Mouse (Mus musculus): Measurements from ENCODE around the gene Selenoo. TPM values are rescaled to one million over a fixed set of nuclear protein-coding genes. Genes with fewer than 3 reads are reported as not detected.

The Selenoo gene
- polyA plus RNA-seq, 1 experiment from 2014 or later: 18.5 TPM

DNA sequence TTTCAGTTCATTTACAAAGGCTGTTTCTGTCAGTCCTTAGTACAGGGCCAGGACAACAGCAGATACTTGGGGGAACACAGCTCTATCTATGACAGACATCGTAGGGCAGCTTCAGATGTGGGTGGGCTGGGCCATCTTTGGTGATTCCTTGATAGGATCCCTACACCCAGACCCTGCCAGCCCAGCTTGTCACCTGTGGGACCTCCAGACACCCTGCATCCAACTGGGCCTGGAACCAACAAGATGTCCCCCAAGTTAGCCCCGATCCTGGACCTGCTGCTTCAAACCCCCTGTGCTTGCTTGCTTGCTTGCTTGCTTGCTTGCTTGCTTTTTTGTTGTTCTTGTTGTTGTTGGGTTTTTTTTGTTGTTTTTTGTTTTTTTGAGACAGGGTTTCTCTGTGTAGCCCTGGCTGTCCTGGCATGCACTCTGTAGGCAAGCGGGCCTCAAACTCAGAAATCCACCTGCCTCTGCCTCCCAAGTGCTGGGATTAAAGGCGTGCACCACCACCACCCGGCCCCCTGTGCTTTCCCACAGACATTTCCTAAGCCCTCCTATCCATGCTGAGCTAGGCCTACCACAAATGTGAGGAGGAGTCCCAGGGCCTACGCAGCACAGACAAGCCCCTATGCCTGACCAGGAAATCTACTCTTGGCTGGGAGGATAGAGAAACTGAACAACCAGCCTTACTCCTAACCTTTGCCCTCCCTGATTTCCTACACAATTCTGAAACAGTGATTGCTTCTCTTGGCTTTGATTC is 26.9 kb upstream of the Selenoo start:
- Histone ChIP-seq H3K4me1 (ENCODE audit: control insufficient read depth, insufficient read depth, low read length) (no peaks in the 10 kb centered on the region), H3K4me2 (ENCODE audit: low read depth, low read length) (no peak overlapping the region), H3K9ac (ENCODE audit: low read depth, low read length) (no peak overlapping the region), H3K36me3 (ENCODE audit: control insufficient read depth, insufficient read depth, low read length) (no peaks in the 10 kb centered on the region), H3K27ac (replicated peaks; ENCODE audit: low read depth, low read length) (no peak overlapping the region), H3K27me3 (replicated peaks; ENCODE audit: control insufficient read depth, insufficient read depth, low read length) (peaks cover 58% of the 10 kb centered on the region), H3K9me3 (ENCODE audit: control insufficient read depth, low read length) (no peaks in the 10 kb centered on the region), H3K4me3 (ENCODE audit: low read depth, low read length) (no peak overlapping the region)
- DNase-seq (ENCODE audit: low spot score) (no peak), ATAC-seq (ENCODE audit: low read depth) (no peak)
- WGBS: 90% methylated on average over 6 of the region's 6 CpGs

DNA sequence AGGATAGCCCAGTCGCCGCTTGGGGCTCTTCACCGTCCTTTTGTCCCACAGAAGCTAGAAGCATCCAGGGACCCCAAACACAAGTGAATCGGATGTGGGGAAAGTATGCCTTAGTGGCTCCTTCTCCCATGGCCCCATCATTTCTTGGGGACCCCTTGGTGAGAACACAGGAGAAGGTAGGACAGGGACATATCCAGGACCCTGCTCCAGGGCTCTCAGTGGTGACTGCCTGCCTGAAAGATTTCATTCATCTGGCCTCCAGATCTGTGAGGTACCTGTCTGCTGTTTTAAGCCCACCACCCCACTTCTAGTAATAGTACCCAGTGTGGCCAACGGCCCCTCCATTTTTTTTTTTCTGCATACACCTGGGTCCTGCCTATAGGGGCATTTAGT is 26.4 kb upstream of the Selenoo start:
- Histone ChIP-seq H3K9ac (ENCODE audit: low read depth, low read length) (no peak overlapping the region), H3K27me3 (replicated peaks; ENCODE audit: control insufficient read depth, insufficient read depth, low read length) (peaks cover 59% of the 10 kb centered on the region), H3K4me2 (ENCODE audit: low read depth, low read length) (no peak overlapping the region), H3K27ac (replicated peaks; ENCODE audit: low read depth, low read length) (no peak overlapping the region), H3K4me3 (ENCODE audit: low read depth, low read length) (no peak overlapping the region), H3K9me3 (ENCODE audit: control insufficient read depth, low read length) (no peaks in the 10 kb centered on the region), H3K4me1 (ENCODE audit: control insufficient read depth, insufficient read depth, low read length) (no peaks in the 10 kb centered on the region), H3K36me3 (ENCODE audit: control insufficient read depth, insufficient read depth, low read length) (no peaks in the 10 kb centered on the region)
- DNase-seq (ENCODE audit: low spot score) (no peak), ATAC-seq (ENCODE audit: low read depth) (no peak)
- 80% methylated on average over 5 of the region's 5 CpGs for WGBS

DNA sequence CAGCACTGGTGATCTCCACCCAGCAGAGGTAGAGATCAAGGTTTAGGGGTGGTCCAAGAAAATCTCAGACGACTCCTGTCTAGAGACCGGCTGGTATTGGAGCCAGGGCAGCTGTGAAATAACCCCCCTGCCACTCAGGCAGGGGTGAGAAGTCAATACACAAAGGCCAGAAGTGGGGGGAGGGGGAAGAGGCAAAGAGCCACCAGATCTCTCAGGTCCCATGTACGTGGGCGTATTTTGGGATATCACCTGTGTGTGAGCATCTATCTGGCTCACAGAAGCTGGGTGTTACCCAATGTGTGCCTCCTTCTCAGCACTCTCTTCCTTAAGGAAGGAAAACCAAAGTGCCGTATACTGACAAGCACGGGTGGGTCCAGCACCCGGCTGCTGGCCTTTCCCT is 25.9 kb upstream of the Selenoo start:
- H3K9ac ChIP-seq (ENCODE audit: low read depth, low read length): no peak overlapping the region
- H3K4me1 ChIP-seq (ENCODE audit: control insufficient read depth, insufficient read depth, low read length): no peaks in the 10 kb centered on the region
- H3K27ac ChIP-seq (replicated peaks; ENCODE audit: low read depth, low read length): no peak overlapping the region
- H3K4me2 ChIP-seq (ENCODE audit: low read depth, low read length): no peak overlapping the region
- no peak for DNase-seq (ENCODE audit: low spot score)
- H3K36me3 ChIP-seq (ENCODE audit: control insufficient read depth, insufficient read depth, low read length): no peaks in the 10 kb centered on the region
- no peaks in the 10 kb centered on the region for H3K9me3 ChIP-seq (ENCODE audit: control insufficient read depth, low read length)
- WGBS: 69% methylated on average over 7 of the region's 7 CpGs
- H3K4me3 ChIP-seq (ENCODE audit: low read depth, low read length): no peak overlapping the region
- H3K27me3 ChIP-seq (replicated peaks; ENCODE audit: control insufficient read depth, insufficient read depth, low read length): peaks cover 58% of the 10 kb centered on the region
- no peak for ATAC-seq (ENCODE audit: low read depth)

DNA sequence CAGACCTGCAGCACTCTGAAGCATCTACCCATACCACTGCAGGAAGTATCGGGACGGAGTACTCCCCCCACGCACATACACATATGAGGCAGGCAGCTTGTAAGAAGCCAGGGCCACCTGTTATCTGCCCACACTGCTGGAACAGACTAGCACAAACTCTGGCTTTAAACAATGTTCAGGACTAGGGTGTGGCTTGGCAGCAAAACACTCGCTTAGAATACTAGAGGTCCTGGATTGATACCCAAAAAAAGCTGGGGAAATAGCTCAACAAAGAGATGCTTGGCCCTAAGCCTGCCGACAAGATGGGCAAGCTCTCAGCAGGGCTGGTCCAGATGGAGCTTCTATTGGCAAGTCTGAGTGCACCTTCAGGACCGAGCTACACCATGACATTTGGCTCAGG is 25.3 kb upstream of the Selenoo start:
- Histone ChIP-seq H3K4me2 (ENCODE audit: low read depth, low read length) (no peak overlapping the region), H3K9me3 (ENCODE audit: control insufficient read depth, low read length) (no peaks in the 10 kb centered on the region), H3K4me1 (ENCODE audit: control insufficient read depth, insufficient read depth, low read length) (no peaks in the 10 kb centered on the region), H3K27ac (replicated peaks; ENCODE audit: low read depth, low read length) (no peak overlapping the region), H3K36me3 (ENCODE audit: control insufficient read depth, insufficient read depth, low read length) (no peaks in the 10 kb centered on the region), H3K4me3 (ENCODE audit: low read depth, low read length) (no peak overlapping the region), H3K27me3 (replicated peaks; ENCODE audit: control insufficient read depth, insufficient read depth, low read length) (peaks cover 58% of the 10 kb centered on the region), H3K9ac (ENCODE audit: low read depth, low read length) (no peak overlapping the region)
- 79% methylated on average over 6 of the region's 6 CpGs for WGBS
- ATAC-seq (ENCODE audit: low read depth): no peak
- DNase-seq (ENCODE audit: low spot score): no peak

DNA sequence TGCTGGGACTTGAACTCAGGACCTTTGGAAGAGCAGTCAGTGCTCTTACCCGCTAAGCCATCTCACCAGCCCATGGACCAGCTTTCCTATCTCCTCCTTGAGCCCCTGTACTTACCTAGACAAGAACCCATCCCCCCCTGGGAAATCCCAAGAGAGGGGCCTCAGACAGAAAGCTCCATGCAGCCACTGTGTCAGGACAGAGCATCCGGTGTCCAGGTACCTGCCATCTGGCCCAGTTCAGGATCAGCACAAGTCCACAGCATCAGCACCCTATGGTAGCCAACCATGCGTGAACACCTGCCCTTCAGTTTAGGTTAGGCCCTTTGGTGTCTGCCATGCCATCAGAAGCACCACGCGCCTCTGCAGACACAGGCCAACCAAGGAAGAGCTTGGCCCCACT is 24.0 kb upstream of the Selenoo start:
- H3K27me3 ChIP-seq (replicated peaks; ENCODE audit: control insufficient read depth, insufficient read depth, low read length): peaks cover 57% of the 10 kb centered on the region
- H3K36me3 ChIP-seq (ENCODE audit: control insufficient read depth, insufficient read depth, low read length): no peaks in the 10 kb centered on the region
- no peak overlapping the region for H3K9ac ChIP-seq (ENCODE audit: low read depth, low read length)
- no peak overlapping the region for H3K27ac ChIP-seq (replicated peaks; ENCODE audit: low read depth, low read length)
- DNase-seq (ENCODE audit: low spot score) (no peak), ATAC-seq (ENCODE audit: low read depth) (no peak)
- no peaks in the 10 kb centered on the region for H3K9me3 ChIP-seq (ENCODE audit: control insufficient read depth, low read length)
- 85% methylated on average over 5 of the region's 5 CpGs for WGBS
- H3K4me2 ChIP-seq (ENCODE audit: low read depth, low read length): no peak overlapping the region
- H3K4me1 ChIP-seq (ENCODE audit: control insufficient read depth, insufficient read depth, low read length): no peaks in the 10 kb centered on the region
- H3K4me3 ChIP-seq (ENCODE audit: low read depth, low read length): no peak overlapping the region

DNA sequence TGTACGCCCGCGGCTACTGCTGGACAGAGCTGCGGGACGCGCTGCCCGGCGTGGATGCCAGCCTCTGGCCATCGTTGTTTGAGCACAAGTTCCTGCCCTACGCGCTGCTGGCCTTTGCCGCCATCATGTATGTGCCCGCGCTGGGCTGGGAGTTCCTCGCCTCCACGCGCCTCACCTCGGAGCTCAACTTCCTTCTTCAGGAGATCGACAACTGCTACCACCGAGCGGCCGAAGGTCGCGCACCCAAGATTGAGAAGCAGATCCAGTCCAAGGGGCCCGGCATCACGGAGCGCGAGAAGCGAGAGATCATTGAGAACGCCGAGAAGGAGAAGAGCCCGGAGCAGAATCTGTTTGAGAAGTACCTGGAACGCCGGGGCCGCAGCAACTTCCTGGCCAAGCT is 21.3 kb upstream of the Selenoo start:
- 38% methylated on average over 35 of the region's 35 CpGs for WGBS

DNA sequence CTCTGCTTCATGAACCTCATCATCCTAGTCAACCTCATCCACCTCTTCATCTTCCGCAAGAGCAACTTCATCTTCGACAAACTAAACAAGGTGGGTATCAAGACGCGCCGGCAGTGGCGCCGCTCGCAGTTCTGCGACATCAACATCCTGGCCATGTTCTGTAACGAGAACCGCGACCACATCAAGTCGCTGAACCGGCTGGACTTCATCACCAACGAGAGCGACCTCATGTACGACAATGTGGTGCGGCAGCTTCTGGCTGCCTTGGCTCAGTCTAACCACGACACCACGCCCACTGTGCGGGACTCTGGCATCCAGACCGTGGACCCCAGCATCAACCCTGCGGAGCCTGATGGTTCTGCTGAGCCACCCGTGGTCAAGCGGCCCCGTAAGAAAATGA is 20.7 kb upstream of the Selenoo start:
- H3K4me1 ChIP-seq (ENCODE audit: control insufficient read depth, insufficient read depth, low read length): no peaks in the 10 kb centered on the region
- DNase-seq (ENCODE audit: low spot score) (no peak), ATAC-seq (ENCODE audit: low read depth) (no peak)
- H3K27me3 ChIP-seq (replicated peaks; ENCODE audit: control insufficient read depth, insufficient read depth, low read length): peaks cover 38% of the 10 kb centered on the region
- 39% methylated on average over 26 of the region's 26 CpGs for WGBS
- no peaks in the 10 kb centered on the region for H3K36me3 ChIP-seq (ENCODE audit: control insufficient read depth, insufficient read depth, low read length)
- H3K4me3 ChIP-seq (ENCODE audit: low read depth, low read length): peak overlapping the region; percentile 10; the same call in 1 of the 2 replicates
- H3K9me3 ChIP-seq (ENCODE audit: control insufficient read depth, low read length): no peaks in the 10 kb centered on the region
- H3K4me2 ChIP-seq (ENCODE audit: low read depth, low read length): no peak overlapping the region; the same call in 1 of the 2 replicates
- H3K27ac ChIP-seq (replicated peaks; ENCODE audit: low read depth, low read length): no peak overlapping the region
- H3K9ac ChIP-seq (ENCODE audit: low read depth, low read length): no peak overlapping the region

More for the DNA sequence above, 21.3 kb upstream of the Selenoo start:
- Histone ChIP-seq H3K9me3 (ENCODE audit: control insufficient read depth, low read length) (no peaks in the 10 kb centered on the region), H3K4me2 (ENCODE audit: low read depth, low read length) (peak overlapping the region; percentile 5; the same call in 1 of the 2 replicates), H3K4me1 (ENCODE audit: control insufficient read depth, insufficient read depth, low read length) (no peaks in the 10 kb centered on the region), H3K9ac (ENCODE audit: low read depth, low read length) (0 out of 2 replicates have a peak overlapping the region, but pooled peaks have one; percentile 10), H3K27ac (replicated peaks; ENCODE audit: low read depth, low read length) (no peak overlapping the region), H3K36me3 (ENCODE audit: control insufficient read depth, insufficient read depth, low read length) (no peaks in the 10 kb centered on the region), H3K27me3 (replicated peaks; ENCODE audit: control insufficient read depth, insufficient read depth, low read length) (peaks cover 38% of the 10 kb centered on the region), H3K4me3 (ENCODE audit: low read depth, low read length) (peak overlapping the region; percentile 10)
- DNase-seq (ENCODE audit: low spot score): no peak
- ATAC-seq (ENCODE audit: low read depth): no peak

DNA sequence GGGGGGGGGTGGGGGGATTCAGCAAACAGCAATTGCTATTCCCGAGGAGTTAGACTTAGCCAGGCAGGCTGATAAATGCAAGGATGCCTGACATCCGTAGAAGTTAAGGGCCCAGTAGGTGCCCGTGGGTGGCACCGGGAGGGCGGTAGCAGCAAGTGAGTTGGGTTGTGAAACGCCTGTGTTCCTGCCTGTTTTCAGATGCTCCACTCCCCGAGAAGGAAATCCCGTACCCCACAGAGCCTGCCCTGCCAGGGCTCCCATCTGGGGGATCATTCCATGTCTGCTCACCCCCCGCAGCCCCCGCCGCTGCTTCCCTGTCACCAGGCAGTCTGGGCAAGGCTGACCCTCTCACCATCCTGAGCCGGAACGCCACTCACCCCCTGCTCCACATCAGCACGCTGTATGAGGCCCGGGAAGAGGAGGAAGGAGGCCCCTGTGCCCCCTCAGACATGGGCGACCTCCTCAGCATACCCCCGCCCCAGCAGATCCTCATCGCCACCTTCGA is 19.5 kb upstream of the Selenoo start:
- Histone ChIP-seq H3K4me2 (ENCODE audit: low read depth, low read length) (no peak overlapping the region), H3K27ac (replicated peaks; ENCODE audit: low read depth, low read length) (no peak overlapping the region), H3K9me3 (ENCODE audit: control insufficient read depth, low read length) (no peaks in the 10 kb centered on the region), H3K9ac (ENCODE audit: low read depth, low read length) (no peak overlapping the region), H3K27me3 (replicated peaks; ENCODE audit: control insufficient read depth, insufficient read depth, low read length) (peaks cover 38% of the 10 kb centered on the region), H3K4me1 (ENCODE audit: control insufficient read depth, insufficient read depth, low read length) (peaks cover under 1% of the 10 kb centered on the region; the same call in 1 of the 2 replicates), H3K4me3 (ENCODE audit: low read depth, low read length) (no peak overlapping the region), H3K36me3 (ENCODE audit: control insufficient read depth, insufficient read depth, low read length) (no peaks in the 10 kb centered on the region)
- ATAC-seq (ENCODE audit: low read depth): no peak
- 72% methylated on average over 18 of the region's 19 CpGs for WGBS
- DNase-seq (ENCODE audit: low spot score): no peak

DNA sequence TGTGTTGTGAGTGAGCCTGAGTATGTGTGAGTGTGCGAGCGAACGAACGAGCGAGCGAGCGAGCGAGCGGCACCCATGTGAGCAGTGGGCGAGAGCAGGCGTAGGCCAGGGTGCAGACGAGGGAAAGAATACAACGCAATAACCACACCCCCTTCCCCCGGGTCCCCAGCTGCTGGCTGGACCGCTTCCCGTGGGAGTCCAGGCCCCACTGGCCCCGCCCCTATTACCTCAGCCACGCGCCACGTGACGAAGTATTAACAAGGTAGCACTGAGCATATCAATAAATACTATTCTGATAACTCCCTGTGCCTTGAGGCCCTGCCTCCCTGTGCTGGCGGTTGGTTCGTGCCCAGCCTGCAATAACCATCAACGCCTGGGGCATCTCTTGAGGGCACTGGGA is 18.3 kb upstream of the Selenoo start:
- no peak for ATAC-seq (ENCODE audit: low read depth)
- no peaks in the 10 kb centered on the region for H3K36me3 ChIP-seq (ENCODE audit: control insufficient read depth, insufficient read depth, low read length)
- 77% methylated on average over 24 of the region's 24 CpGs for WGBS
- no peak overlapping the region for H3K4me2 ChIP-seq (ENCODE audit: low read depth, low read length)
- no peak overlapping the region for H3K9ac ChIP-seq (ENCODE audit: low read depth, low read length)
- H3K9me3 ChIP-seq (ENCODE audit: control insufficient read depth, low read length): no peaks in the 10 kb centered on the region
- peaks cover 12% of the 10 kb centered on the region for H3K4me1 ChIP-seq (ENCODE audit: control insufficient read depth, insufficient read depth, low read length)
- H3K27ac ChIP-seq (replicated peaks; ENCODE audit: low read depth, low read length): no peak overlapping the region
- H3K27me3 ChIP-seq (replicated peaks; ENCODE audit: control insufficient read depth, insufficient read depth, low read length): peaks cover 35% of the 10 kb centered on the region
- no peak overlapping the region for H3K4me3 ChIP-seq (ENCODE audit: low read depth, low read length)
- no peak for DNase-seq (ENCODE audit: low spot score)

Data from embryonic facial prominence, embryonic 14.5 days (tissue).